Comparison of ENCODE assay signal across 15 mouse cellular contexts in genomic region chr6:91785018-91785417, GRCm38 (mm10). TPM values are rescaled to one million over a fixed set of nuclear protein-coding genes. Genes with fewer than 3 reads are reported as not detected.
DNase-seq lines count a peak whose midpoint lies in the region; ATAC-seq and TF ChIP-seq lines count a peak whose summit lies in the region.
"Had no signal": no experiment of that assay in that cellular context is flagged by ENCODE, and none has a peak within 500 bp of the region (broad histone marks: within the 10 kb centered on the region; RNA-seq: fewer than 3 reads in every experiment).

No protein-coding gene starts in this region.

- intact Hi-C loops in left cerebral cortex, postnatal 25 days (cut with DNase I) = no loop called here

- H3K9me3 ChIP-seq in heart, embryonic 15.5 days (replicated peaks) = no peaks in the 10 kb centered on the region
- no peaks in the 10 kb centered on the region for H3K9me3 ChIP-seq in limb, embryonic 14.5 days (ENCODE audit: control insufficient read depth, low read length)
- H3K9me3 ChIP-seq in forebrain, embryonic 16.5 days (ENCODE audit: control insufficient read depth, low read length) = no peaks in the 10 kb centered on the region
- H3K9me3 ChIP-seq: liver, embryonic 15.5 days had no signal

- peak; percentile 90 for ATAC-seq in heart, embryonic 15.5 days (replicated peaks; ENCODE audit: insufficient number of reproducible peaks, insufficient read depth, low FRiP score, low read depth)
- ATAC-seq in limb, embryonic 14.5 days (ENCODE audit: low FRiP score, low read depth) = peak; percentile 50
- ATAC-seq in forebrain, embryonic 16.5 days = no peak

- peak overlapping the region; percentile 37; the same call in 1 of the 2 replicates for H3K9ac ChIP-seq in heart, embryonic 15.5 days
- no peak overlapping the region for H3K9ac ChIP-seq in limb, embryonic 14.5 days (ENCODE audit: low read depth, low read length, severe bottlenecking)
- no peak overlapping the region for H3K9ac ChIP-seq in forebrain, embryonic 16.5 days (replicated peaks; ENCODE audit: low read depth, low read length)
- H3K9ac ChIP-seq: hindbrain, embryonic 14.5 days; liver, embryonic 15.5 days had no signal

- H3K4me1 ChIP-seq in heart, embryonic 15.5 days (replicated peaks) = peaks cover 24% of the 10 kb centered on the region
- H3K4me1 ChIP-seq in limb, embryonic 14.5 days (ENCODE audit: control insufficient read depth, insufficient read depth, low read length) = no peaks in the 10 kb centered on the region
- no peaks in the 10 kb centered on the region for H3K4me1 ChIP-seq in forebrain, embryonic 16.5 days (replicated peaks; ENCODE audit: control insufficient read depth, insufficient read depth, low read length)
- H3K4me1 ChIP-seq: liver, embryonic 15.5 days had no signal

- WGBS in heart, embryonic 15.5 days = 42% methylated on average over 3 of the region's 3 CpGs
- WGBS in limb, embryonic 14.5 days = 74% methylated on average over 3 of the region's 3 CpGs
- WGBS in forebrain, embryonic 16.5 days = 92% methylated on average over 3 of the region's 3 CpGs

- peak; percentile 63 for DNase-seq in gastrocnemius, postnatal 10 days
- peak; percentile 72 to 85 for DNase-seq in heart, adult 18-20 months
- no peak for DNase-seq in limb, embryonic 14.5 days (ENCODE audit: low spot score)
- no peak for DNase-seq in left cerebral cortex, postnatal 25 days (ENCODE audit: low spot score in 2 of 2)
- DNase-seq in left cerebral cortex, adult 11 months (ENCODE audit: low spot score) = no peak
- DNase-seq: adrenal gland, adult 8-10 months; kidney, adult 2 months; kidney, postnatal 25 days; lung, postnatal 10 days had no signal

- no peak for TF ChIP-seq POLR2A in limb, embryonic 14.5 days (IDR thresholded peaks at IDR 0.05; ENCODE audit: borderline replicate concordance, extremely low read depth, insufficient read depth, insufficient read length)

- H3K4me2 ChIP-seq in heart, embryonic 15.5 days = no peak overlapping the region
- H3K4me2 ChIP-seq in limb, embryonic 14.5 days (replicated peaks; ENCODE audit: low read depth, low read length, severe bottlenecking) = no peak overlapping the region
- H3K4me2 ChIP-seq in forebrain, embryonic 16.5 days (ENCODE audit: low read length) = no peak overlapping the region
- H3K4me2 ChIP-seq: hindbrain, embryonic 14.5 days; liver, embryonic 15.5 days had no signal

- H3K27ac ChIP-seq in heart, embryonic 15.5 days = peak overlapping the region; percentile 98
- H3K27ac ChIP-seq in limb, embryonic 14.5 days (replicated peaks; ENCODE audit: low read depth, low read length) = no peak overlapping the region
- no peak overlapping the region for H3K27ac ChIP-seq in forebrain, embryonic 16.5 days (ENCODE audit: low read length)
- H3K27ac ChIP-seq: hindbrain, embryonic 14.5 days; liver, embryonic 15.5 days had no signal

- peaks cover 4% of the 10 kb centered on the region; the same call in 1 of the 2 replicates for H3K36me3 ChIP-seq in heart, embryonic 15.5 days
- no peaks in the 10 kb centered on the region for H3K36me3 ChIP-seq in limb, embryonic 14.5 days (ENCODE audit: control insufficient read depth, insufficient read depth, low read length)
- H3K36me3 ChIP-seq in forebrain, embryonic 16.5 days (ENCODE audit: control insufficient read depth, insufficient read depth) = no peaks in the 10 kb centered on the region
- H3K36me3 ChIP-seq: liver, embryonic 15.5 days had no signal

- H3K27me3 ChIP-seq in heart, embryonic 15.5 days = no peaks in the 10 kb centered on the region
- H3K27me3 ChIP-seq in limb, embryonic 14.5 days (ENCODE audit: control insufficient read depth, insufficient read depth, low read length) = no peaks in the 10 kb centered on the region
- H3K27me3 ChIP-seq in forebrain, embryonic 16.5 days (replicated peaks; ENCODE audit: control insufficient read depth, insufficient read depth, low read length) = no peaks in the 10 kb centered on the region
- H3K27me3 ChIP-seq: liver, embryonic 15.5 days had no signal

- no peak overlapping the region for H3K4me3 ChIP-seq in heart, embryonic 15.5 days
- no peak overlapping the region for H3K4me3 ChIP-seq in limb, embryonic 14.5 days (replicated peaks; ENCODE audit: low read length)
- no peak overlapping the region for H3K4me3 ChIP-seq in forebrain, embryonic 16.5 days (replicated peaks; ENCODE audit: low read length)
- H3K4me3 ChIP-seq: erythroblast, embryonic 14.5 days; liver, embryonic 15.5 days had no signal

RNA-seq across cellular contexts. Expression of gene Grip2, which starts 42.0 kb away (rescaled TPM):
- 1 to 10 TPM; 4.0 to 8.2 TPM for total RNA-seq in gastrocnemius, postnatal 10 days (2021)
- 1 to 10 TPM; 7.2 to 7.4 TPM for total RNA-seq in heart, adult 18-20 months (2021)
- polyA plus RNA-seq in heart, embryonic 15.5 days (2015; fragmentation: Nextera tagmentation; extraction: Ambion mirVana) = 7.9 and 9.6 TPM in 2 replicates
- 5.9 and 6.1 TPM in 2 replicates for polyA plus RNA-seq in limb, embryonic 14.5 days (2012; rRNA removed)
- polyA plus RNA-seq in limb, embryonic 14.5 days (2014; fragmentation: Nextera tagmentation; extraction: Ambion mirVana) = 1.4 and 2.8 TPM in 2 replicates
- 10 to 100 TPM; 15.9 to 17.3 TPM for total RNA-seq in left cerebral cortex, postnatal 25 days (2021)
- 11.4 and 13.6 TPM in 2 replicates for polyA plus RNA-seq in forebrain, embryonic 16.5 days (2015; fragmentation: Nextera tagmentation; extraction: Ambion mirVana)
- total RNA-seq: MEL had no signal
- polyA plus RNA-seq: erythroblast, embryonic 14.5 days had no signal

Comparison
In these comparisons a context has a peak if more than half of its experiments do, and no peak if none do; other contexts are left out.
1. DNase-seq: peak in gastrocnemius, postnatal 10 days (single experiment) and heart, adult 18-20 months (2 of 2); none in limb, embryonic 14.5 days (single experiment), left cerebral cortex, postnatal 25 days (0 of 2) and left cerebral cortex, adult 11 months (single experiment).